Mouse (Mus musculus) induced T-regulatory cell, adult 2 months (primary cell): ENCODE results near the gene Thrap3.
A peak's percentile ranks its signal among the peaks of the same experiment; 100 is the strongest.
"Not testable (repeated sequence)": the region's sequence is repeated elsewhere in the genome, so short reads cannot be mapped to it uniquely, and the experiment has no call there.

Experiments
- DNase-seq: peaks from one replicate; pipeline ENCODE4 v3.0.0-alpha.2; 2012; ENCODE audit warnings: low read depth

Gene Thrap3

GRCm38 (mm10) chr4:126219540-126219939, 17.0 kb upstream of the Thrap3 start:
- DNase-seq: peak; percentile 29

- DNase-seq: no peak
Measured at GRCm38 (mm10) chr4:126217771-126218170, 15.2 kb upstream of the Thrap3 start.

GRCm38 (mm10) chr4:126207081-126207480, 4.5 kb upstream of the Thrap3 start:
- DNase-seq: peak; percentile 70

GRCm38 (mm10) chr4:126205386-126205785, 2.8 kb upstream of the Thrap3 start:
- no peak for DNase-seq

- peak; percentile 80 for DNase-seq
Measured at GRCm38 (mm10) chr4:126204661-126205230, 2.2 kb upstream of the Thrap3 start.

- DNase-seq: no peak
Measured at GRCm38 (mm10) chr4:126204016-126204415, 1.5 kb upstream of the Thrap3 start.

- DNase-seq: no peak
Measured at GRCm38 (mm10) chr4:126203336-126203895, 856 bp upstream of the Thrap3 start.

GRCm38 (mm10) chr4:126201514-126202302, 852 bp downstream of the Thrap3 start:
- DNase-seq: peak; percentile 87

- DNase-seq: peak; percentile 20
Measured at GRCm38 (mm10) chr4:126200656-126201055, 1.9 kb downstream of the Thrap3 start.

GRCm38 (mm10) chr4:126200036-126200435, 2.5 kb downstream of the Thrap3 start:
- DNase-seq: no peak

- peak; percentile 28 for DNase-seq
Measured at GRCm38 (mm10) chr4:126199556-126199955, 3.0 kb downstream of the Thrap3 start.

- peak; percentile 59 for DNase-seq
Measured at GRCm38 (mm10) chr4:126197485-126197884, 5.1 kb downstream of the Thrap3 start.

- peak; percentile 43 for DNase-seq
Measured at GRCm38 (mm10) chr4:126194916-126195315, 7.6 kb downstream of the Thrap3 start.

- peak; percentile 46 for DNase-seq
Measured at GRCm38 (mm10) chr4:126194216-126194615, 8.3 kb downstream of the Thrap3 start.

- DNase-seq: no peak
Measured at GRCm38 (mm10) chr4:126190636-126191035, 11.9 kb downstream of the Thrap3 start.

- no peak for DNase-seq
Measured at GRCm38 (mm10) chr4:126187096-126187495, 15.5 kb downstream of the Thrap3 start.

GRCm38 (mm10) chr4:126183034-126183433, 19.5 kb downstream of the Thrap3 start:
- no peak for DNase-seq

- DNase-seq: peak; percentile 83
Measured at GRCm38 (mm10) chr4:126181170-126181957, 21.2 kb downstream of the Thrap3 start.

GRCm38 (mm10) chr4:126175980-126176379, 26.6 kb downstream of the Thrap3 start:
- DNase-seq: not testable (repeated sequence)

GRCm38 (mm10) chr4:126173800-126174199, 28.8 kb downstream of the Thrap3 start:
- no peak for DNase-seq

GRCm38 (mm10) chr4:126170737-126171136, 31.8 kb downstream of the Thrap3 start:
- not testable (repeated sequence) for DNase-seq

GRCm38 (mm10) chr4:126168851-126169250, 33.7 kb downstream of the Thrap3 start:
- no peak for DNase-seq
